Mouse (Mus musculus): ENCODE measurements around the gene Bcor. TPM values are rescaled to one million over a fixed set of nuclear protein-coding genes. Genes with fewer than 3 reads are reported as not detected.

Gene Bcor
- total and polyA plus RNA-seq, 3 experiments: 44.6 to 88.7 (median 61.6) TPM

- Histone ChIP-seq H3K9me3 (replicated peaks; ENCODE audit: insufficient read depth, low read length) (no peaks in the 10 kb centered on the region), H3K36me3 (ENCODE audit: control insufficient read depth in 1 of 2, insufficient read depth in 2 of 2, low read length in 2 of 2) (no peaks in the 10 kb centered on the region), H3K27me3 (ENCODE audit: control insufficient read depth in 1 of 2, insufficient read depth in 2 of 2, low read length in 2 of 2) (no peaks in the 10 kb centered on the region; a peak in 1 of 4 replicates), H3K4me3 (ENCODE audit: control insufficient read depth in 1 of 2, insufficient read depth in 1 of 2, low read depth in 2 of 2, low read length in 2 of 2) (no peak overlapping the region), H3K27ac (ENCODE audit: control insufficient read depth, low read depth, low read length) (no peak overlapping the region), H3K9ac (ENCODE audit: control insufficient read depth, low read depth, low read length, poor library complexity, severe bottlenecking) (no peak overlapping the region), H3K4me1 (ENCODE audit: control insufficient read depth in 1 of 2, insufficient read depth in 2 of 2, low read length in 2 of 2) (no peaks in the 10 kb centered on the region), H3K79me2 (ENCODE audit: control insufficient read depth, insufficient read depth, low read length, poor library complexity) (no peaks in the 10 kb centered on the region)
- DNase-seq (ENCODE audit: low read depth, low spot score): no peak
- TF ChIP-seq BHLHE40 (IDR thresholded peaks at IDR 0.05; ENCODE audit: borderline replicate concordance, low read depth, low read length) (no peak), MAX (IDR thresholded peaks at IDR 0.05; ENCODE audit: low read length) (no peak), CHD2 (IDR thresholded peaks at IDR 0.05; ENCODE audit: low read length) (no peak), POLR2A (IDR thresholded peaks at IDR 0.05; ENCODE audit: control insufficient read depth in 1 of 2, insufficient read depth in 1 of 2, low read depth in 1 of 2, low read length in 2 of 2, poor library complexity in 1 of 2) (no peak), TBP (IDR thresholded peaks at IDR 0.05; ENCODE audit: low read depth, low read length) (no peak), ZKSCAN1 (IDR thresholded peaks at IDR 0.05; ENCODE audit: low read depth, low read length) (no peak), MYB (IDR thresholded peaks at IDR 0.05; ENCODE audit: low read depth, low read length) (no peak), NRF1 (IDR thresholded peaks at IDR 0.05; ENCODE audit: insufficient read depth, low read depth, low read length, poor library complexity, severe bottlenecking) (no peak)
These were observed 29.4 kb upstream of the Bcor start for GRCm38 (mm10) chrX:12189511-12189910.

- no peak overlapping the region for H3K9ac ChIP-seq (ENCODE audit: control insufficient read depth, low read depth, low read length, poor library complexity, severe bottlenecking)
- no peaks in the 10 kb centered on the region for H3K79me2 ChIP-seq (ENCODE audit: control insufficient read depth, insufficient read depth, low read length, poor library complexity)
- no peaks in the 10 kb centered on the region for H3K4me1 ChIP-seq (ENCODE audit: control insufficient read depth in 1 of 2, insufficient read depth in 2 of 2, low read length in 2 of 2)
- TF ChIP-seq HCFC1 (IDR thresholded peaks at IDR 0.05; ENCODE audit: low read depth, low read length) (no peak), KAT2A (conservative IDR thresholded peaks at IDR 0.05; ENCODE audit: low read depth, low read length) (no peak), MYB (IDR thresholded peaks at IDR 0.05; ENCODE audit: low read depth, low read length) (no peak), POLR2AphosphoS2 (IDR thresholded peaks at IDR 0.05; ENCODE audit: low read length) (no peak), POLR2AphosphoS5 (IDR thresholded peaks at IDR 0.05; ENCODE audit: borderline replicate concordance, low read depth, low read length) (no peak), RCOR1 (IDR thresholded peaks at IDR 0.05; ENCODE audit: low read depth, low read length) (no peak), BHLHE40 (IDR thresholded peaks at IDR 0.05; ENCODE audit: borderline replicate concordance, low read depth, low read length) (no peak), TBP (IDR thresholded peaks at IDR 0.05; ENCODE audit: low read depth, low read length) (no peak), CTCF (IDR thresholded peaks at IDR 0.05 in 2 of 3, conservative IDR thresholded peaks at IDR 0.05 in 1 of 3; ENCODE audit: control insufficient read depth in 1 of 3, insufficient read depth in 1 of 3, low read depth in 2 of 3, low read length in 3 of 3, poor library complexity in 1 of 3, severe bottlenecking in 1 of 3) (no peak), GABPA (IDR thresholded peaks at IDR 0.05; ENCODE audit: low read depth, low read length) (no peak), MXI1 (IDR thresholded peaks at IDR 0.05; ENCODE audit: low read depth, low read length) (no peak), SIN3A (IDR thresholded peaks at IDR 0.05; ENCODE audit: low read length) (no peak), ETS1 (IDR thresholded peaks at IDR 0.05; ENCODE audit: low read depth, low read length) (no peak), TAL1 (IDR thresholded peaks at IDR 0.05; ENCODE audit: low read length) (no peak), GATA1 (IDR thresholded peaks at IDR 0.05; ENCODE audit: low read depth, low read length) (no peak), MAZ (IDR thresholded peaks at IDR 0.05; ENCODE audit: low read depth, low read length) (no peak), EP300 (IDR thresholded peaks at IDR 0.05; ENCODE audit: low read depth in 1 of 2, low read length in 2 of 2) (no peak)
- H3K36me3 ChIP-seq (ENCODE audit: control insufficient read depth in 1 of 2, insufficient read depth in 2 of 2, low read length in 2 of 2): no peaks in the 10 kb centered on the region
- peaks cover 0 to 3% of the 10 kb centered on the region in 2 experiments; a peak in 1 of 4 replicates for H3K27me3 ChIP-seq (ENCODE audit: control insufficient read depth in 1 of 2, insufficient read depth in 2 of 2, low read length in 2 of 2)
- no peak overlapping the region for H3K4me3 ChIP-seq (ENCODE audit: control insufficient read depth in 1 of 2, insufficient read depth in 1 of 2, low read depth in 2 of 2, low read length in 2 of 2)
- H3K9me3 ChIP-seq (replicated peaks; ENCODE audit: insufficient read depth, low read length): no peaks in the 10 kb centered on the region
- DNase-seq (ENCODE audit: low read depth, low spot score): no peak
- H3K27ac ChIP-seq (ENCODE audit: control insufficient read depth, low read depth, low read length): no peak overlapping the region
These were observed 15.2 kb upstream of the Bcor start for GRCm38 (mm10) chrX:12175198-12175960.
